Mouse (Mus musculus) embryonic fibroblast, embryonic 13.5 days (primary cell): ENCODE data around the gene Ppp1r13l. TPM values are rescaled to one million over a fixed set of nuclear protein-coding genes. Genes with fewer than 3 reads are reported as not detected.

Experiments
- H3K27ac ChIP-seq: 2 replicates; pipeline ENCODE4 v1.5.1; 2012; ENCODE audit warnings: low read length, control low read depth, inconsistent platforms; ENCODE audit not compliant: insufficient read depth
- H3K4me1 ChIP-seq: 2 replicates; pipeline ENCODE4 v1.6.1; 2011; ENCODE audit warnings: low read length; ENCODE audit not compliant: control insufficient read depth, insufficient read depth
- H3K4me3 ChIP-seq: 2 replicates; pipeline ENCODE4 v1.5.1; 2011; ENCODE audit warnings: mild to moderate bottlenecking, control low read depth, low read length; ENCODE audit not compliant: insufficient read depth
- CTCF ChIP-seq: IDR thresholded peaks from 2 replicates; pipeline ENCODE4 v1.5.1; 2011; ENCODE audit warnings: mild to moderate bottlenecking, control low read depth, low read length, moderate library complexity, borderline replicate concordance; ENCODE audit not compliant: insufficient read depth
- POLR2A ChIP-seq: IDR thresholded peaks from 2 replicates; pipeline ENCODE4 v1.6.1; 2011; ENCODE audit warnings: low read depth, mild to moderate bottlenecking, control low read depth, low read length, moderate library complexity
- polyA plus RNA-seq: library from polyadenylated mRNA; stranded (reverse); fragments of >200 nt; gene quantifications from 2 replicates; pipeline ENCODE4 v1.2.4, GENCODE M21; 2011; ENCODE audit warnings: low read depth; ENCODE audit not compliant: missing spikeins, insufficient read length

Gene Ppp1r13l
- polyA plus RNA-seq, 1 experiment: 11.0 TPM

DNA sequence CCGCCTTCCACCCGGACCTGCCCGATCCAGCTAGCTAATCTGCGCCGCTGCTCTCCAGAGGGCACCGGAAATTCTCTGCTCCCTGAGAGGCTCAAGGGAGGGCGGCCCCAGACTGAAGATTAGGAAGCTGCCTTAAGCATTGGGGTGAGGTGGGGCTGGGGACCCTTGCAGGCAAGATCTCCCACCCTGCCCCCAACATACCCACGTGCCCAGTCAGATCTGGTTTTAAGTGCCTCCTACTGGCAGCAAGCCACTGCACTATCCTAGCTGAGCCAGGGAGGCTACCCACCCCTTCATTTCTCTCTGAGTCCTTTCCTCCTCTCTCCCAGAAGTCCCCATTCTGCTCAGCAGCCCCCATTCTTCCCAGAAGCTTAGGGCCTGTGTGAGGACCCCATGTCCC lies 18.5 kb downstream of the Ppp1r13l start:
- no peak for TF ChIP-seq POLR2A
- no peak for TF ChIP-seq CTCF
- Histone ChIP-seq H3K27ac (peak overlapping the region; percentile 66), H3K4me3 (no peak overlapping the region), H3K4me1 (0 out of 2 replicates have a peak, but pooled peaks cover 3% of the 10 kb centered on the region)

DNA sequence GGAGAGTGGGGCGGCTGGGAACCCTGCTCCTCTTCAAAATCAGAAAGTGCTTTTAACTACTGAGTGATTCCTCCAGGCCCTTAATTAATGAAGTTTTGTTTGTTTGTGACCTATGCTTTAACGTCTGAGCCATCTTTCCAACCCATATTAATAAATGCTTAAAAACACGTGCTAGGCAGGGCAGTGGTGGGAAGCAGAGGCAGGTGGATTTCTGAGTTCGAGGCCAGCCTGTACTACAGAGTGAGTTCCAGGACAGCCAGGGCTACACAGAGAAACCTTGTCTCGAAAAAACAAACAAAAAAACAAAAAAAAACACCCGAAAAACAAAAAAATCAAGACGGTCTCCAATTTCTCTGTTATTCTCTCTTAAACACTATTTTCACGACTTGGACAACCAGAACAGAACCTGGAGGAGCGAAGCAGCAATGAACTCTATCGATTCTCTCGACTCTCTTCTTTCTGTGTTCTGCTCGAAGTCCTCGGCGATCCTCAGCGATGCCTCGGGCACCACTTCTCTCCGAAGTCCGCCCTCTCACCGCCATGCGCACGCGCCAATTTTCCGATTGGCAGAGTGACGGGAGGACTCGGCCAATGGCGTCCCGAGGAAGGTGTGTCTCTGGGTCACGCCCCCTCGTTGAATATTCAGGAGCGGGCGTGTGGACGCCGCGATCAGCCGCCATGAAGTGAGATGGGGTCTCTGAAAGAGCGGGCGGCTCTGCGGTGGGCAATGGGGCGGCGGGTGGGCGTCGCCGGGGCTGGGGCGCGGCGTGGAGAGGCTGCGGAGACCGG lies 22.0 kb downstream of the Ppp1r13l start, which contains the start of gene Ercc2:
Gene Ercc2, plus strand, starts transcription at position 634 of the 789 bp plus-strand sequence.
- Histone ChIP-seq H3K4me3 (peak within 1 kb of the TSS; percentile 79), H3K27ac (no peak within 1 kb of the TSS), H3K4me1 (peaks cover 3% of the 10 kb centered on the region; the same call in 1 of the 2 replicates)
- TF ChIP-seq POLR2A (peak; percentile 65), CTCF (no peak)

DNA sequence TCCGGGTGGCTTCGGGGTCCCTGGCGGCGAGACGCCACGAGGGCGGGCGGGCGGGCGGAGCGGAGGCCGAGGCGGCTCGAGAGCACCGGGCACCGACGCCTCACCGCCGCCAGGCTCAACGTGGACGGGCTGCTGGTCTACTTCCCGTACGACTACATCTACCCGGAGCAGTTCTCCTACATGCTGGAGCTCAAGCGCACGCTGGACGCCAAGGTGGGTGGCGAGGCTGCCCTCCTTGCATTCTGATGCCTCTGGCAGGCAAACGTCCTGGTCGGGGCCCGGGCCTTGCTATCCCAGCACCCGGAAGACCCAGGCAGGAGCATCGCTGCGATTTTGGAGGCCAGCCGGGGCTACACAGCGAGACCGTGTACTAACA lies 22.6 kb downstream of the Ppp1r13l start:
- no peak for TF ChIP-seq POLR2A
- no peak for TF ChIP-seq CTCF
- Histone ChIP-seq H3K27ac (no peak overlapping the region), H3K4me3 (peak overlapping the region; percentile 79), H3K4me1 (peaks cover 3% of the 10 kb centered on the region; the same call in 1 of the 2 replicates)

DNA sequence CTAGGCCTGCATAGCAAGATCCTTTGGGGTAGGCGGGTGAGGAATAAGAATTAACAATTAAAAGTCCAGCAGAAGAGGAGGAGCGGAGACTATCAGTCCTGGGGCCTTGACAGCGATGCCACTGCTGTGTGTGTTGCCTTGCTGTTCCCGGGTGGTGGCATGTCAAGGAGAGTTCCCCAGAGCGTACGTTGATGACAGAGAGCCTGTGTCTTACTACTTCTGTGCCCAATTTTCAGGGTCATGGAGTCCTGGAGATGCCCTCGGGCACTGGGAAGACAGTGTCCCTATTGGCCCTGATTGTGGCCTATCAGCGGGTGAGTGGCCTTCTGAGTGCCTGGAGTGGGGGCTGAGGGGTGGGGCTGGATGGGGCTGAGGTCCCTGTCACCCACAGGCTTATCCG lies 24.2 kb downstream of the Ppp1r13l start:
- Histone ChIP-seq H3K4me3 (no peak overlapping the region), H3K4me1 (no peaks in the 10 kb centered on the region; the same call in 1 of the 2 replicates), H3K27ac (no peak overlapping the region)
- TF ChIP-seq POLR2A (no peak), CTCF (no peak)

DNA sequence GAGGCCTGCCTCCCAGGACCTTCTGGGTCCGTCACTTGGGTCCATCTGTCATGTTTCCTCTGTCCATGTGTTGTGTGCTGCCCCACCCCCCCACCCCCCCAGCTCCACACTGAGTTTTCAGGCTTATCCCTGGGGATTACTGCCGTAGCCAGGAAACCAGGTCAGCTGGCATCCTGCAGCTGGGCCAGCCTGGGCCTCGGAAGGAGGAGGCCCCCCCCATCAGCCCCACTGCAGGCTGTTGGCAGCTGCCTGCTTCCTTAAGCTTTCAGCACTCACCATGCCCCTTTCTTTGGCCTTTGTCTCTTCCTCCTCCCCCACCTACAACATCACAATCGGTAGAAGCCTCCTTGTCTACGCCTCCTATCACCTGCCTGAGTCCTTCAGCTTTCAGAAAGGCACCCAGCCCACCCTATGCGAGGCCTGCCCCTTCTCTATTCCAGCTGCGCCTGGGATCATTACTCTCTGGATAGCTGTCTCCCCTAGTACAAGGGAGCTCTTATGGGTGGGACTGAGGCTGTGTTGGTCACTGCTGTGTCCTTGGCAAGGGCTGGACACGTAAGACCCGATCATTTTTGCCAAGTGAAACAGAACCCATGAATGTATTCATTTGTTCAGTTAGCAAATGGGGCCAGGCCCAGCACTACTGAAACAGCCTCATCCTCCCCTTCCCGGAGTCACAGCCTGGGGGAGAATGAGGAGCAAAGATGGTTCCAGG lies 29.3 kb downstream of the Ppp1r13l start:
- no peak for TF ChIP-seq CTCF
- no peak for TF ChIP-seq POLR2A
- Histone ChIP-seq H3K4me3 (no peak overlapping the region), H3K4me1 (no peaks in the 10 kb centered on the region), H3K27ac (no peak overlapping the region)

DNA sequence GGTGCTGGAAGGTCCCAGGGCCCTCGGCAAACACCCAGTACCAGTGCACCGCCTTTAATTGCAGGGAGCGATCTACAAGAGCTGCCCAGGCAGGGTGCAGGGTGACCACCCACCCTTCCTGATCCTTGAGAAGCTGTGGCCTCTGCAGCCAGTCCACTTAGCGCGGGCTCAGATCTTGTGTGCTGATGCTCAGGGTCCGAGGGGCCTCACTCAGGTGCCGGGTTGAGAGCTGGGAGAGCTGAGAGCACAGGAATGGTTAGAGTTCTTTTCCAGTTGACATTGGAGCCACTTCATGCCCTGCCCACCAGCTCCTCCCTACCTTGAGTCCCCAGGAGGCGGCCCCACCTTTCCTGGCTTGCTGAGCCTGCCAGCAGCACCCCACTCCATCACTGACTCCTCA lies 34.9 kb downstream of the Ppp1r13l start:
- no peak overlapping the region for H3K4me3 ChIP-seq
- H3K27ac ChIP-seq: no peak overlapping the region
- H3K4me1 ChIP-seq: no peaks in the 10 kb centered on the region
- TF ChIP-seq POLR2A: no peak
- no peak for TF ChIP-seq CTCF

DNA sequence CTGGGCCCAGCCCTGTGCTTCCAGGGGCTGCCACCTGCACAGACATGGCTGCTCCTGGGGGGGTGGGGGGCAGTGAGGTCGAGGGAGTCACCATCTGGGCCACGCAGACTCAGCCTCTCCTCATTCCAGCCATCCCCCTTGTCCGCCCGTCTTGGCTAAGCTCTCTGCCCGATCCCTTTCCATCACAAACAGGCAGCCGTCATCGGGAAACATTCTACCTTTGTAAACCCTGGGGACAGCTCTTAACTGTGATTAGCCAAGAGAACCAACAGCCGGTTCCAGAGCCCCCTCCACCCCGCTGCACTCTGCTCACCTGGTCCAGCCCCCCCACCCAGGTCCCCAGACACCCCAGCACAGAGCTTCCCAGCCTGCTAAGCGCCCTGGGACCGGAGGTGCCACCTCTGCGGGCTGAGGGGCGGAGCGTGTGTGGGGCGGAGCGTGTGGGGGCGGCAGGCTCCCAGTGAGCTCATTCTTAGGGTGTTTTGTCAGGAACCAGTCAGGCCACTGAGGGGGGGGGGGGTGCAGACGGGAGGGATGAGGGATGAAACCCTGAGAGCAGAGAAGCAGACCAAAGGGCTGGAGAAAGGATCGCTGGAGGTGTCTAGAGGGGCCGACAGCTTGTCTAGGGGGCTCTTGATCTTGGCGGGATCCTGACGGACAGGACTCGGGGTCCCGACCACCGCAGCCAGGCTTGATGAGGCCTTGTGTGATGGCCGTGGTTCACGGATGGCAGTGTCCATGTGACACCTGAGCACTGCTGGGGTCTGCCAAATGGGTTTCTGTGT lies 40.1 kb downstream of the Ppp1r13l start:
- H3K4me3 ChIP-seq: peak overlapping the region; percentile 28
- TF ChIP-seq POLR2A: peak; percentile 34; the same call in 1 of the 2 replicates
- TF ChIP-seq CTCF: no peak
- no peak overlapping the region for H3K27ac ChIP-seq
- H3K4me1 ChIP-seq: 0 out of 2 replicates have a peak, but pooled peaks cover 2% of the 10 kb centered on the region

DNA sequence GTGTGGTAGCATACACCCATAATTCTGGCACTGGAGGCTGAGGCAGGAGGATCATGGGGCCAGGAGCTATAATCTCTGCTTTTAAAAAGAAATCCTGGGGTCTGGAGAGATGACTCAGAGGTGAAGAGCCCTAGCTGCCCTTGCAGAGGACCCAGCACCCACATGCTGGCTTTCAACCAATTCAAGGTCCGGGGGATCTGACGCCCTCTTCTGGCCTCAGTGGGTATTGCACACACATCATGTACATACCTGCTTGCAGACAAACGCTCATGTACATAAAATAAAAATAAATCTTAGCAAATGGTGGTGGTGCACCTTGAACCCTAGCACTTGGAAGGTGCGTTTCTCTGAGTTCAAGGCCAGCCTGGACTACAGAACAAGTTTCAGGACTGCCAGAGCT lies 41.4 kb downstream of the Ppp1r13l start:
- no peak for TF ChIP-seq POLR2A
- no peak for TF ChIP-seq CTCF
- H3K4me1 ChIP-seq: 0 out of 2 replicates have a peak, but pooled peaks cover 2% of the 10 kb centered on the region
- no peak overlapping the region for H3K27ac ChIP-seq
- H3K4me3 ChIP-seq: no peak overlapping the region

DNA sequence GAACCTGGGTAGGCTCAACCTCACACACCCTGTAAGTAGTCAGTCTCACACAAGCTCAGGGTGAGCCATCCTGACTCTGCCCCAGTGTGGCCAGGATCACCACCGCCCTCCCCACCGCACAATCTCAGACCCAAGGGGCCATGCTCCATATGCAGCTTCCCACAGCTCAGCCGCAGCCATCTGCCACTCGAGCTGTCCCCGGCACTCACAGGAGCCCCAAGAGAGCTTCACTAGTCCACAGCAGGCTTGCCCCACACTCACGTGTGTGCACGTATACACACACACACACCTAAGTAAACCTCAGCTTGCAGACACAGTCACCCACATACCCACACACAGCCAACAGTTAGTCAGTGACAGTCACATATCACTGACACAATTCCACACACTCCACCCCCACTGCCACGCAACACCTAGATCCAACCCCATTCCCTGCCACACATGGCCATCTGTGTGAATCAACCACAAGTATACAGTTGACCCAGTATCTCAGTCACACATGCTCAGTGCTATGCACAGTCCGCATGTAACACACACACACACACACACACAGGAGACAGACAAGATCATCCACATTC lies 43.1 kb downstream of the Ppp1r13l start:
- H3K4me1 ChIP-seq: 0 out of 2 replicates have a peak, but pooled peaks cover 2% of the 10 kb centered on the region
- no peak overlapping the region for H3K27ac ChIP-seq
- no peak overlapping the region for H3K4me3 ChIP-seq
- TF ChIP-seq CTCF (no peak), POLR2A (no peak)
